Mouse (Mus musculus): ENCODE data around the gene Man2a1.
A peak's percentile ranks its signal among the peaks of the same experiment; 100 is the strongest.

The Man2a1 gene

GRCm38 (mm10) chr17:64637868-64638537 lies 37.5 kb downstream of the Man2a1 start:
- no peak for DNase-seq

- no peak for DNase-seq
Measured at GRCm38 (mm10) chr17:64641376-64641775, 40.8 kb downstream of the Man2a1 start.

- no peak for DNase-seq
Measured at GRCm38 (mm10) chr17:64643644-64644043, 43.1 kb downstream of the Man2a1 start.

GRCm38 (mm10) chr17:64644888-64645605 lies 44.5 kb downstream of the Man2a1 start:
- no peak for DNase-seq

GRCm38 (mm10) chr17:64647396-64647795 lies 46.9 kb downstream of the Man2a1 start:
- no peak for DNase-seq

- no peak for DNase-seq
Measured at GRCm38 (mm10) chr17:64650702-64651101, 50.2 kb downstream of the Man2a1 start.

- DNase-seq, result no peak
Measured at GRCm38 (mm10) chr17:64653621-64654020, 53.1 kb downstream of the Man2a1 start.

GRCm38 (mm10) chr17:64659682-64660081 lies 59.1 kb downstream of the Man2a1 start:
- no peak for DNase-seq

- DNase-seq, result no peak
Measured at GRCm38 (mm10) chr17:64666518-64666917, 66.0 kb downstream of the Man2a1 start.

- DNase-seq, result peak; percentile 44 to 62
Measured at GRCm38 (mm10) chr17:64668504-64668903, 68.0 kb downstream of the Man2a1 start.

- DNase-seq, result no peak
Measured at GRCm38 (mm10) chr17:64674401-64674800, 73.9 kb downstream of the Man2a1 start.

GRCm38 (mm10) chr17:64674980-64675379 lies 74.4 kb downstream of the Man2a1 start:
- no peak for DNase-seq

GRCm38 (mm10) chr17:64676735-64677469 lies 76.4 kb downstream of the Man2a1 start:
- no peak for DNase-seq

GRCm38 (mm10) chr17:64681461-64681860 lies 80.9 kb downstream of the Man2a1 start:
- no peak for DNase-seq

- DNase-seq, result no peak
Measured at GRCm38 (mm10) chr17:64681927-64682326, 81.4 kb downstream of the Man2a1 start.

- no peak for DNase-seq
Measured at GRCm38 (mm10) chr17:64684088-64684487, 83.6 kb downstream of the Man2a1 start.

- no peak for DNase-seq
Measured at GRCm38 (mm10) chr17:64685216-64685903, 84.8 kb downstream of the Man2a1 start.

- no peak for DNase-seq
Measured at GRCm38 (mm10) chr17:64689614-64690013, 89.1 kb downstream of the Man2a1 start.

- no peak for DNase-seq
Measured at GRCm38 (mm10) chr17:64697277-64697831, 96.8 kb downstream of the Man2a1 start.

GRCm38 (mm10) chr17:64698516-64698915 lies 98.0 kb downstream of the Man2a1 start:
- no peak for DNase-seq

- DNase-seq, result no peak
Measured at GRCm38 (mm10) chr17:64703649-64704230, 103.2 kb downstream of the Man2a1 start.

- no peak for DNase-seq
Measured at GRCm38 (mm10) chr17:64707529-64707928, 107.0 kb downstream of the Man2a1 start.
